Mouse (Mus musculus) lung, postnatal 14 days (tissue): ENCODE measurements around the gene Phlpp1.

Source experiments
- DNase-seq: peaks from one replicate; pipeline ENCODE4 v3.0.0; 2021

The Phlpp1 gene

DNA sequence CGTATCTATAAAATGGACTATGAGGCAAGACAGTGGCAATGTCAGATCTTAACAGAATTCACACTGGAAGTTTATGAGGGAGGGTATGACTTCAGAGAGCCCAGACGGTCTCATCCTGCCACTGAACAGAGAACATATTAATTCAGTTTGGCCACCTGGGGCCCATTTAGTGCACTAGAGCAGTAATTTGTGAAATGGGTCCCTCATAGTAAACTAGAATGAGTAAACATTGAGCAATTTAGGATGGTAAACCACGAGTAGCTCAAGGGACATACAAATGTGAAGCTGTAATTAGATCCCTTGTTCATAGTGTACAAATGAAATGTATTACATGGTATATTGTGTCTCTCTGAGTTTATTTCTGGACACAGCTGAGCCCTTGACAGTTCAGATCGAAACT is 3.6 kb upstream of the Phlpp1 start:
- no peak for DNase-seq

DNA sequence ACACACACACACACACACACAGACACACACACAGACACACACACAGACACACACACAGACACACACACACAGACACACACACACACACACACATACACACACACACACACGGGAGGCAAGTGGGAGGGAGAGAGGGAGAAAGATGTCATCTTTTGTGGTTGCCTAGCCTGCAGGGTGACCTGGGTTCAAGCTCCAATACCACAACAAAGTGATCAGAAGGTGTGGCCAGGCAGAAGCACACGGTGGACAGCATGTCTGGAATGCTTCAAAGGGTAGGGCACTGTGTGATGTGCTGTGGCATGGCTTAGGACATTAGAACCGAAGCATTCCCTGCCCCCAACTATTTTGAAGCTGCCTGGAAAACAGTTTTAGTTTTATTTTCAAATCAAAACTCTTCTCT is 2.8 kb upstream of the Phlpp1 start:
- DNase-seq = no peak

DNA sequence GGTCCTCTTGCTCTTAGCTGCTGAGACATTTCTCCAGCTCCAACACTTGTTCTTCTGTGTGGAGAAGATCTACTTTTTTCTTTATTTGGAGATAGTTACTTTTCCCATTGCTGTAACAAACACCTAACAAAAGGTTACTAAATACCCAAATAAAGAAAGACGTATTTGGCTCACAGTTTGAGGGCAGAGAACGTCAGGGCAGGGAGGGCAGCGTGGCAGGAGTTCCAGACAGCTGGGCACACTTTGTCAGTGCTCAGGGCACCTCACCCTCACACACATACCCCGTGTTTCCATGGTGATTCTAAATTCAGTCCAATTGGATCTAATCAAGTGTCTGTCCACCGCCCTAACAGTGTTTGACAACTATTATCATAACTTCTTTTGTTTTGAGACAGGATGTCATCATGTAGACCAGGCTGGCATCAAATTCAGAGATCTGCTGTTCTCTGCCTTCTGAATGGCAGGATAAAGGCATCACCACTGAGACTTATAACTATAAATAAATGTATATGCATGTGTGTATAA is 1.7 kb upstream of the Phlpp1 start:
- DNase-seq = no peak

DNA sequence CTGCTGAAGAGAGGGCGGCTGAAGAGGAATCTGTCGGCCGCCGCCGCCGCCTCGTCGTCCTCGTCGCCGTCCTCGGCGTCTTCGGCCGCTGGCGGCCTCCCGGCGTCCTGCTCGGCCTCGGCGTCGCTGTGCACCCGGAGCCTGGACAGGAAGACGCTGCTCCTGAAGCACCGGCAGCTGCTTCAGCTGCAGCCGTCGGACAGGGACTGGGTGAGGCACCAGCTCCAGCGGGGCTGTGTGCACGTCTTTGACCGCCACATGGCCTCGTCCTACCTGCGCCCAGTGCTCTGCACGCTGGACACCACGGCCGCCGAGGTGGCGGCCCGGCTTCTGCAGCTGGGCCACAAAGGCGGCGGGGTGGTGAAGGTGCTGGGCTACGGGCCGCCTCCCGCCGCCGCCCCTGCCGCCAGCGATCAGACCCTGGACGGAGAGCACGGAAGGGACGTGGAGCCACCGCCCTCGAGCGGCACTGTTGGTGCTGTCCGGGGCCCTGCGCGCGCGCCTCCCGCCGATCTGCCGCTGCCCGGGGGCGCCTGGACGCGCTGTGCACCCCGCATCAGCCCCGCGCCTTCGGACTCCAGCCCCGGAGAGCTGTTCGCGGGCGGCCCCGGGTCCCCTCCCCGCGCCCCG is 864 bp downstream of the Phlpp1 start:
- DNase-seq = peak; percentile 48

DNA sequence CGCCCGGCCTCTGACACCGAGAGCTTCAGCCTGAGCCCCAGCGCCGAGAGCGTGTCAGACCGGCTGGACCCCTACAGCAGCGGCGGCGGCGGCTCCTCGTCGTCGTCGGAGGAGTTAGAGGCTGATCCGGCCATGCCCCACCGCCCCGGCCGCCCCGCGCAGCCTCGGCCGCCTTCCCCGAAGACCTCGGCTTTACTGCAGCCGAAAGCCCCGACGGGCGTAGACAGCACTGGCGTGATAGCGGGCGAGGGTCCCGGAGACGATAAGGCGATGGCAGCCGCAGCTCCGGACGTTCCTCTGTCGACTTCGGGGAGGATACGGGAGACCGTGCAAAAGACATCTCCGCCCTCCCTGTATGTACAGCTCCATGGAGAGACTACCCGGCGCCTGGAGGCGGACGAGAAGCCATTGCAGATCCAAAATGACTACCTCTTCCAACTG is 1.4 kb downstream of the Phlpp1 start:
- DNase-seq = peak; percentile 37

DNA sequence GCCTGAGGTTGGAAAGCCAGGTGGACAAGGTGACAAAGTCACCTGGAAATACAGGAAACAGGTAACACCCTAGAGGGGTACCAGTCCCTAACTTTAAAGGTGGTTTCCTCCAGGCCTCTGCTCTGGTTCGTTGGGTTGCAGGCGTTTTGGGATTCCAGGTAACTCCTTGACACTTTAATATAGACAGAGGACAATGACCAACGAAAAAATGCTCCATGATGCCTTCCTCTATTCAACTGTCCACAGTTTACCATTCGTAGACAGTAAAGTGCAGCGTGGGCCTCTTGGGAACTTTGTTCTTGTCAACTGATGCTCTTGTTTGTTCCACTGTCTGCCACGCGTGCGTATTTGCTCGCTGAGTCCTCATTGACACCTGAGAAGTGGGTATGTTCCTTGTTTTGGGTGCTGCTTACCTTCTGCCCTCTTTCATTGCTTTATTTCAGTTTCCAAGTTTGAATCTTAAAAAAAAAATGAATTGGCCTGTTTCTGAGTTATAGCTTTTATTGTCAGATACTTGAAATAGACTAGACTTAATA is 2.1 kb downstream of the Phlpp1 start:
- no peak for DNase-seq

DNA sequence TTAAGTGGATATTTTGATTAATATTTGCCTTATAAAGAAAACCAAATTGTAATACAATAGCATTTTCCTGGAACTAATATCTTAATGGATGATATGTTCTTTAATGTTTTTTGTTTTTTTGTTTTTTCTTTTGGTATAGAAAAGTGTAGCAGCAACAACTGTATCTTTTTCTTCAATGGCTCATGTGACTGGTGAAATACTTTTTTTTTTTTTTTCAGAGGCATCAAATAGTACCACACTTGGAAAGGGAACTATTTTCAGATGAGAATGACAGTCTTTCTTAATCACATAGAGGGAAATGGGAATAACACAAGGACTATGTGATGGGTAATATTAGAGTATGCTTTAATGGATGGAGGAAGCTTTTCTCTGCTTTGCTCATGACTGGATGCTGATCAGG is 3.0 kb downstream of the Phlpp1 start:
- DNase-seq = no peak

DNA sequence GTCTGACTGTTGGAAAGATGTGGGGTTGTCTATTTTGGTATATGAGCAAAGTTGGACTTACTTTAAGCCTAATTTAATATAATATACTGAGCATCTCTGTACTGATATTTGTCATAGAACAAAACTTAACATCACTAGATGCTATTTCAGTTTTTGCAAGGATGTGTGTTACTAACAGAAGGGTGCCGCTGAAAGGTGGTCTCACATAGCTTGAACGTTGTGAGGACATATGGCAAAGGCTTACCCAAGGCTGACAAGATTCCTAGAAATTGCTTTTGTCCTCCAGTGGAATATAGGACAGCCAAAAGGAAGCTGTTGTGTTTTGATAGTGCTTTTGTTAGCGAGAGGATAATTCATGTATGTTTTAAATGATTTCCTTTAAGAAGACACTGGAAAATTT is 3.8 kb downstream of the Phlpp1 start:
- DNase-seq = no peak

DNA sequence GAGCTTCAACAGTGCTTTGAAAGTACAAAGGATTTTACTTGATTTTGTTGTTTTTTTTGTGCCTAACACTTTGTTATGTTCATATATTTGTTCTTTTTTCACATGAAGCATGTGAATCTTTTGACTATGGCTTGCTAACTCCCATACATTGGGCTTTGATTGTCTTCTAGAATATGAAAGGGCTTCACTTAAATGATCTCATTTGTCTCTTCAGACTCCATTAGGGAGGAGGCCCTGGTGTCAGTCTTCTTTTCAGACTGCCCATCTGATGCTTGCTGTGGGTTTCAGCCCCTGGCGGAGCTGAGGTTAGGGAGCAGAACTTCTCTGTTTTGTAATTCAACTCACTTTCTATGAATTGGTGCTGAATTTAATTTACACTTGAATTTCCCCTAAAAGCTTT is 5.2 kb downstream of the Phlpp1 start:
- no peak for DNase-seq

DNA sequence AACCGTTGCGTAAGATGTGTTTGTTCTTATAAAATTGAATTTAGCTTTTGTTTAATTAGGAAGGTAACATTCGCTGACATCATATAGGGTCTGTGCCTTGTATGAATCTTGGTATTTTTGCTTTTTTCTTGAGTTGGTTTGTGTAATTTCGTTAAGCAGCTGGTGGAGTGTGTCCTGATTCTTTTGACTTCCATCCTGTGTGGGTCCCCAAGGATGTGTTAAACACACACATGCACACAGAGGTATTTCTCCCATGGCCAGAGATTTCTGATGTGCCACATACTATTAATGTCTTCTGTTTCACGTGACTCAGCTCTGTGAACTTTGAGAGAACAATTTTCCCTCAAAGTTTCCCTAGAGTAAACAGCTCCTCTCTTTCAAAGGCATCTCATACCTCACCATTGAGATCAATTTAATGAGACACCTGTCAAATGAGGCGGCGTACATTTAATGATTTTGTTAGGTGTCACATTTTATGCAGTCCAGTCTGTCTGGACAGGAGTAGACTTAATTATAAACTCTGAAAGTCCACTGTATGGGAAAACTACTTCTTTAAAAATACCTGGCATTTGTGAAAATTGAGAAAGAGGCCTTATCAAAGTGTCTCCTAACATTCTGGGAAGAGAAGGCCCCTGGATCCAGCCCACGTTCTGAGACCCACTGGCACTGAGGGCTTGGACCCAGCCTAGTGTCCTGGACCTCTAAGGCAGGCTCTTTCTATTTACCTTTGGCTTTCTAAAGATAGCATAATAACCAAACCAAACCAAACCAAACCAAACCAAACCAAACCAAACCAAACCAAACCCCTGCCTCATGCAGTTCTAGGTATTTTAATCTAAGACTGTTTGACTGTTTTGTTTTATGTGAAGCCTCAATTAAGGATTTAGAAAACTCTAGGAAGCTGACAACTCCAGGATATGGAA is 6.6 kb downstream of the Phlpp1 start:
- DNase-seq = no peak

DNA sequence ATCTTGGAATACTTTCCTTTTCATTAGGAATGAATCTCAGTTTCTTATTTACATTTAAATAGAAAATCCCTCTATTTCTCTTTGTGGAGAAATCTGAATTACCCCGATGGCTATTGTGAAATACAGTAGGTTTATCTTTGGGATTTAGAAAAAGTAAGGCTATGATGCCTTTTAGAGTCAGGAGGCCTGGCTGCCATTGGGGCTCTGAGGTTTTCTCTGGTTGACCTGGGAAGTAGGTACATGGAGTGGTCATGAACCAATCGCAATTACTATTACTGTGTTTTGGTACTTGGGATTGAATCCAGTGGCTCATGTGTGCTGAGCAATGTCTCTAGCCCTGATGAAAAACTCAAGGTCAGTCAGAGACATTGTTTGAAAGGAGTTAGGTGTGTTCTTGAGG is 12.1 kb downstream of the Phlpp1 start:
- no peak for DNase-seq

DNA sequence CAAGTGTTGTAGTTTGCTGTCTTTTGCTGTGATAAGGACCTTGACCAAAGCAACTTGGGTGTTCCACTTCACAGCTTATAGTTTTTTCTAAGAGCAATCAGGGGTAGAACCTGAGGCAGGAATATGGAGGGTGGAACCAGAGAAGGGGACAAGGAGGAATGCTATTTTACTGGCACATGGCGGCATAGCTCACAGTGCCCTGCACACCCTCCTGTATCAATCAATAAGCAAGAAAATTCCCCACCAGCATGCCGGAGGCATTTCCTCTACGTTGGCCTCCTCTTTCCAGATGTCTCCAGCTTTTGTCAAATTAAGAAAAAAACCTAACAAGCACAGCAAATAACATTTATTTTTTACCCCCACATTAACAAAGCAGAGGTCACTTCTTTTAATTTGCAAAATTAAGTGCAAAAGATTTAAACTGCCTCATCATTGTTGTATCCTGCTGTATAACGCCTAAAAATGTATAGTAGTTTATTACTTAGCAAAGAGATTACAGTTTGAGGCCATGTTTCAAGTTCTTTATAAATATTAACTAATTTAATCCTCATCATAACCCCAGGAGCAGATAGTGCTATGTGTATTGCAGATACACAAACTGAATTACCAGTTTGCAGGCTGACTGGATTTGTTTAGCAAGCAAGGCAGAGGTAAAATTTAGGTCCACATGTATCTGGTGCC is 13.4 kb downstream of the Phlpp1 start:
- DNase-seq = no peak

DNA sequence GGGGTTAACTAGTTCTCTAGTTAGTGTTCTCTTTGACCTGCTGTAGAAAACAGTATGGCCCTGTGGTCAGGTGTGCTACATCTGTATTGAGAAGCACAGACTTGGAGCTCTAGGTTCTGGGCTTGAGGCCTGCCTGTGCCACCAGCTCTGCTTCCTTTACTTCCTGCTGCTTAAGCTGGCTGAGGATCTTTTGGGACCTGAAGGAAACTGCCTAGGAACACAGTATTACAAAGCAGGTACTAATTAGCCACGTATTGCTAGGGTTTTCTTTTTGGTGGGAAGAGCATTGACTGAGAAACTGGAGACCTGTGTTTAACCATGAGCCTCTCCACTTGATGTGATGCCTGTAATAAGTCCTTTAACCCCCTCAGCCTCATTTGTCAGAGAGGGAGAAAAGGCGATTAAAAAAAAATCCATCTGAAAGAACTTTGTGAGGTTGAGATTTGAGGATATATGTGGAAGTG is 13.9 kb downstream of the Phlpp1 start:
- DNase-seq = no peak

DNA sequence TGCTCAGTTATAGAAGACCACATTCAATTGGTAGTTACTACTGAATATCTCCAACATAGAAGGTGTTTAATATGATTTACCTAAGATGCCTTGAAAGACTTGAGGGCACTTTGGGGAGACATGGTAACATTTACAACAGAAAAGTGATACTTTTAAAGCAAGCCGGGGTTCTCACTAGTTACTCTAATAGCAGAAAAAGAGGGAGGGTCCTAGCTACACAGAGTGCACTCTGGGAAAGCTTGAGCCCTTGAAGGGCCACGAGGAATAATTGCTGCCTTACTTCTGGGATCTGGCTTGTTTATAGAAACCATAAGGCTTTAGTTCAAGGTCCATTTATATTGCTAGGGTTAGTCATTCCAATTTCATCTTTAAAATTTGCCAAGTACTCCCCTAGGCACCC is 14.5 kb downstream of the Phlpp1 start:
- no peak for DNase-seq

DNA sequence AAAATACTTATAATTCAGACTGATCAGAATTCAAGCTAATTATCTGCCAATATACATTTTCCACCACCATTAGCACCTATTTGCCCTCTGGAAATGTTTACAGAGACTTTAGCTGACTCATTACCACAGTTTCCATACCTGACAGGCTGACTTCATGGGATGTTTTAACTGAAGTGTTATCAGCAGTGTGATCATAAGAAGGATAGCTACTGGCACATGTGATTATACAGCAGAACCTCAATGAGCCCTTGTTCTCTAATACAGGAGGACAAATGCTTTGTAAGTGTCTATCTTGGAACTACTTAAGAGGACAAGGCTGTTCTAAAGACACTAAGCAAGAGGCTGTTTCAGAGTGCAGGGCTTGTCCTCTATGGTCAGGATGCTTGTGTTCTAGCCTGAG is 15.9 kb downstream of the Phlpp1 start:
- no peak for DNase-seq

DNA sequence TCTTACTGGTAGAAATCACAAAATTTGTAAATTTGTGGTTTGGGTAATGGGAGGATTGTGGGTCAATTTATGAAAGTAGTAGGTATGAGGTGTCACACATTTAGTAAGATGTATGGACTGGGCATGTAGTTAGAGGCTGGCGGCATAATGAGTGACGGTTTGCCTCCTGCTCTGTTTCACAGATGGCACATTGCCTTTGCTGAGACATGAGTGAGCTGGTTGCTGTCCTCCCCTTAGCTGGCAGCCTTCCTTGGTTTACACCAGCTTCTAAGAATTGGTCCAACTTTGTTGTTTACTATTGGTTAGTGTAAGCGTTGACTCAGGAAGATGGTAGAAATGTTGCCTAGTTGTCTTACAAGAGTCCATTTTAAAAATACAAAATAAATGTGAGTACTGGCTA is 17.2 kb downstream of the Phlpp1 start:
- DNase-seq = no peak

DNA sequence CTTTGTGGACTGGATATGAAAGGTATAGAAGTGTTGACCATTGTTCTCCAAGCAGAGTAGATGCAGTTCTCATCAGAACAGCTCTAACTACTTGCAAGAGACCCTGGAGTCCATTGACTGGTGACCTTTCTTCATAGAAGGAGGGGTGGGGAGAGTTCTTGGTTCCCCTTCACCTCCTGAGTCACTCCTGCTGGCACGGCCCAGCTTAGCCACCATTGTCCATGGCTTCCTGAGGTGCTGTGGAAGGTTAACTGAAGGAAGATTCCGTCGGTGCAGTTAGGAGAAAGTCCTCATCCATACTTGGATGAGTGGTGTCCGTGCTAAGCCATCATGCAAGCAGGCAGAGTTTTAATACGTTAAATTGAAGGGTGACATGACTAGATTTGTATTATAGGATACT is 17.8 kb downstream of the Phlpp1 start:
- DNase-seq = no peak

DNA sequence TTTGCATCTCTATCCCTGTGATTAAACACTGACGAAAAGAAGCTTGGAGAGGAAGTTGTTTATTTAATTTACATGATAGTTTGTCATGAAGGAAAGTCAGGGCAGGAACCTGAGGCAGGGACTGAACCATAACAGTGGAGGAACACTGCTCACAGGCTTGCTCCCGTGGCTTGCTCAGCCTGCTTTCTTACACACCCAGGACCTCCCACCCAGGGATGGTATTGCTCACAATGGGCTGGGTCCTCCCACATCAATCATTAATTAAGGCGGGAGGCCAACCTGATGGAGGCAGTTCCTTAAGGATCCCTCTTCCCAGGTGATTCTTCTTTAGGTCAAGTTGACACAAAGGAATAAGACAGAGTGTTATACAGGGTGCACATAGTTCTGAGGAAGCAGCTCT is 19.1 kb downstream of the Phlpp1 start:
- no peak for DNase-seq

DNA sequence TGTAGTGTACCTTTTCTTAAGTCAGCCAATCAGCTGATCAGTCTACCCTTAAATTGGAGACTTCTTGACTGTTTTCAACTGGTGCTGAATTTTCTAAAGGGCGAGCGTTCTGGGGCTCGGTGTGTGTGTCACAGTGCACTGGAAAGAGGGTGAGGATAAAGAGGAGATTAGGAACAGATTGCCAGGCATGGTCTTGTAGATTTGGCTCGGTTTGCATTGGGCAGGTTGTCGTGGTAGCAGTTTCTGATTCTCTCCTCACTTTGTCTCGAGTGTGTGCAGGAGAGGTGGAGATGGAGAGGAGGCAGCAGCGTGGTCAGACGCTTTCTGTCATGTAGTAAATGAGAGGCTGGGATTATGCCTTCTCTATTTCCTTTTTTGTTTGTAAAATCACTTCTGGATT is 20.3 kb downstream of the Phlpp1 start:
- no peak for DNase-seq

DNA sequence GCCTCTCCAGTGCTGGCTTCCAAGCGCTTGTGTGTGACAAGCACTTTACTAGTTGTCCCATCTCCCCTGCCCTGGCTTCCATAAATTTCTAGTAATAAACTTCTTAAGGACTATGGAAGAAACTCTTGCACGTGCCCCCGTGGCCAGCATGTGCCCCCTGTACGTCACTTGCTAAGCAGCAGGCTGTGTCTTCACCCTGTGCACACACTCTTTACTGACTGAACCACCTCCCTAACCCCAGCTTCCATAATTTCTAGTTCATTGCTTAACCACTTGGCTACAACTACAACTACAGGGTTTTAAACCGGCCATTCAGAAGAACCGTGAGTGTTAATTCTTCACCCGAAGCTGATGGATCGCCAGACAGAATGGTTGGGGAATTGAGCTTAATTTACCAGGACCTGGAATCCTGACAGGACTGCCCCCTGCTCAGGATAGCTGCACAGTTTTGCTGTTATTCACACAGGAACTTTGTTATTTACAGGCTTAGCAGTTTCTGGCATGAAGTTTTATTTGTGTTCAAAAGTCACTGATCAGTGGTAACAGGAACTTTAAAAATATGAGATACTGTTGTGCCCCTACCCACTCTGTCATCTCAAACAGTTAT is 21.4 kb downstream of the Phlpp1 start:
- no peak for DNase-seq

DNA sequence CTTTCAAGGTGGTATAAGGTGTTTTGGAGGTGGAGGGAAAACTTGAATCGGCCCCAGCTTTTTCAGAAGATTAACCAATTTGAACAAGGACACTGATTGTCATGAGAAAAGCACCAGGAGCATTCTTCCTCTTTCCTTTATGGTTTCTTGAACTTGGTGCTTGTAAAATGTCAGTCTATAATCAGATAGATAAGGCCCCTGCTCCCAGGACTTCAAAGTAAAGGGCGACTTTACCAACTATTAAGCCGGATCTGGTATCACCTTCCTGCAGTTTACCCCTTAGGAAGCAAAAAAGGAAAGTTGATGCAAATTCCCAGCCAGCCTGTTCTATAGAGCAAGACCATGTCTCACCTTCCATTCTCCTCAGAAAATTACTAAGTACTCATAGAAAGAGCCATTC is 21.9 kb downstream of the Phlpp1 start:
- no peak for DNase-seq

DNA sequence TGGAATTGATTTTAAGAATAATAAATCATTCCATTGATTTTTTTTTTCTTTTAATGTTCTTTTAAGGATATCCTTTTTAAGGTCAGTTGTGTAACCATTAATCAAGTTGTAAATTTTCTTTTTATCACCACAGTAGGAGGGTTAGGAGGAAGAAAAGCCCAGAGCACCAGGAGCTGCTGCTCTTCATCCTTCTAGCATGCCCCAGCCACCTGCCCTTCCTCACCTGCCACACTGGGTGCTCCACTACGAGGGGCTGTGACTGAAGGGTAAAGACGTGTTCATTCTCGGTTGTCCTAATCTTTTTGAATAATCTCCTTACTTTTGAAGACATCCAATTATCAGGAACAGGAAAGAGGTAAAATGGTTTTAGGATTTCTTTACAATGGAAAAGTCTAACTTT is 22.7 kb downstream of the Phlpp1 start:
- no peak for DNase-seq

DNA sequence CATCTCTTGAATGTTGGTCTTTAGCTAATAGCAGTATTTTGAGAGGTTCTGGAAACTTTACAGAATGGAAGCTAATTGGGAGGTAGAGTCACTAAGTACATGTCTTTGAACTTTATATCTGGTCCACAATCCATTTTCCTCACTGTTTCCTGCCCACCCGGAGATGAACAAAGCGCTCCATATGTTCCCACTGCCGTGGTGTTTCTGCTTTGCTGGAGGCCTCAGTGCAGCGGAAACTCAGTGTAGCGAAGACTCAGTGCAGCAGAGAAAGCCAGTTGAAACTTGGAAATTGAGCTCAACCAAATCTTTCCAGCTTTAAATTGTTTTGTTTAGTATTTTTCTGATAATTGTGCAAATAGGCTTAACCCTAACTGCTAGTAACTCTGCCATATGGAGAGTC is 26.4 kb downstream of the Phlpp1 start:
- no peak for DNase-seq
